Mouse (Mus musculus) embryonic facial prominence, embryonic 15.5 days (tissue): Measurements from ENCODE around the gene Rangrf. TPM values are rescaled to one million over a fixed set of nuclear protein-coding genes. Genes with fewer than 3 reads are reported as not detected.
A peak's percentile ranks its signal among the peaks of the same experiment; 100 is the strongest.
"Not testable (repeated sequence)": the region's sequence is repeated elsewhere in the genome, so short reads cannot be mapped to it uniquely, and the experiment has no call there.

Experiments
- ATAC-seq: fragments of 200-750 bp; cut with Nextera tagmentation; 2 replicates; pipeline ENCODE4 v1.8.0; 2017; ENCODE audit warnings: low read depth, moderate TSS enrichment; ENCODE audit not compliant: insufficient number of reproducible peaks, low FRiP score, low TSS enrichment
- H3K27ac ChIP-seq: fragments of 300-500 bp; sonication (generic); replicated peaks from 2 replicates; pipeline ENCODE4 v1.5.1; 2015; ENCODE audit warnings: mild to moderate bottlenecking, inconsistent platforms
- H3K27me3 ChIP-seq: fragments of 300-500 bp; sonication (generic); 2 replicates; pipeline ENCODE4 v1.6.1; 2015; ENCODE audit warnings: inconsistent platforms
- H3K36me3 ChIP-seq: fragments of 300-500 bp; sonication (generic); 2 replicates; pipeline ENCODE4 v1.6.1; 2015; ENCODE audit warnings: mild to moderate bottlenecking, inconsistent platforms
- H3K4me1 ChIP-seq: fragments of 300-500 bp; sonication (generic); 2 replicates; pipeline ENCODE4 v1.6.1; 2015; ENCODE audit warnings: inconsistent platforms
- H3K4me2 ChIP-seq: fragments of 300-500 bp; sonication (generic); replicated peaks from 2 replicates; pipeline ENCODE4 v1.6.1; 2015; ENCODE audit warnings: mild to moderate bottlenecking, inconsistent platforms
- H3K4me3 ChIP-seq: fragments of 300-500 bp; sonication (generic); replicated peaks from 2 replicates; pipeline ENCODE4 v1.5.1; 2015; ENCODE audit warnings: mild to moderate bottlenecking, inconsistent platforms
- H3K9ac ChIP-seq: fragments of 300-500 bp; sonication (generic); 2 replicates; pipeline ENCODE4 v1.6.1; 2015; ENCODE audit warnings: inconsistent platforms
- H3K9me3 ChIP-seq: fragments of 300-500 bp; sonication (generic); replicated peaks from 2 replicates; pipeline ENCODE4 v1.6.1; 2016; ENCODE audit warnings: inconsistent platforms
- WGBS: fragments of 180-500 bp; shearing (Covaris S2); methylation state at CpG from one replicate; pipeline ENCODE4 v1.1.7; 2015; 5-methylcytosine and 5-hydroxymethylcytosine counted together
- polyA plus RNA-seq: library from polyadenylated mRNA; unstranded; fragments of >200 nt; fragmentation: Nextera tagmentation; extraction: Ambion mirVana; gene quantifications from 2 replicates; pipeline ENCODE4 v1.2.1, GENCODE M21; 2015

Rangrf gene
- polyA plus RNA-seq, 1 experiment from 2014 or later, result 52.3 TPM

GRCm38 (mm10) chr11:69005193-69005592 lies 30.2 kb upstream of the Rangrf start:
- H3K4me3 ChIP-seq, result no peak overlapping the region
- H3K9me3 ChIP-seq, result no peaks in the 10 kb centered on the region
- H3K27me3 ChIP-seq, result no peaks in the 10 kb centered on the region
- H3K9ac ChIP-seq, result no peak overlapping the region
- H3K4me2 ChIP-seq, result no peak overlapping the region
- peaks cover 30% of the 10 kb centered on the region for H3K36me3 ChIP-seq
- WGBS, result 83% methylated on average over 7 of the region's 7 CpGs
- peaks cover 12% of the 10 kb centered on the region; the same call in 1 of the 2 replicates for H3K4me1 ChIP-seq
- ATAC-seq, result no peak
- no peak overlapping the region for H3K27ac ChIP-seq

- 61% methylated on average over 4 of the region's 4 CpGs for WGBS
- Histone ChIP-seq H3K36me3 (peaks cover 46% of the 10 kb centered on the region), H3K9ac (no peak overlapping the region), H3K27ac (no peak overlapping the region), H3K4me3 (no peak overlapping the region), H3K4me1 (peaks cover 12% of the 10 kb centered on the region; the same call in 1 of the 2 replicates), H3K9me3 (no peaks in the 10 kb centered on the region), H3K27me3 (no peaks in the 10 kb centered on the region), H3K4me2 (no peak overlapping the region)
- ATAC-seq, result no peak
These were observed 28.6 kb upstream of the Rangrf start for GRCm38 (mm10) chr11:69003592-69003991.

GRCm38 (mm10) chr11:69002782-69003181 lies 27.8 kb upstream of the Rangrf start:
- H3K27ac ChIP-seq, H3K4me2 ChIP-seq, H3K9me3 ChIP-seq, H3K9ac ChIP-seq, H3K27me3 ChIP-seq, H3K4me1 ChIP-seq, H3K4me3 ChIP-seq, ATAC-seq: not testable (repeated sequence)
- H3K36me3 ChIP-seq, result peaks cover 54% of the 10 kb centered on the region
- WGBS, result 94% methylated on average over 4 of the region's 4 CpGs

GRCm38 (mm10) chr11:68997080-68997479 lies 22.1 kb upstream of the Rangrf start:
- Histone ChIP-seq H3K9ac (no peak overlapping the region), H3K4me3 (no peak overlapping the region), H3K27ac (no peak overlapping the region), H3K4me1 (no peaks in the 10 kb centered on the region), H3K4me2 (no peak overlapping the region), H3K9me3 (no peaks in the 10 kb centered on the region), H3K27me3 (no peaks in the 10 kb centered on the region), H3K36me3 (peaks cover 94% of the 10 kb centered on the region)
- no peak for ATAC-seq
- WGBS, result 97% methylated on average over 4 of the region's 4 CpGs

GRCm38 (mm10) chr11:68994377-68994776 lies 19.4 kb upstream of the Rangrf start:
- Histone ChIP-seq H3K4me1 (no peaks in the 10 kb centered on the region), H3K4me3 (no peak overlapping the region), H3K4me2 (no peak overlapping the region), H3K36me3 (peaks cover 92% of the 10 kb centered on the region), H3K27ac (no peak overlapping the region), H3K27me3 (no peaks in the 10 kb centered on the region), H3K9ac (no peak overlapping the region), H3K9me3 (no peaks in the 10 kb centered on the region)
- WGBS, result 96% methylated on average over 3 of the region's 3 CpGs
- ATAC-seq, result no peak

GRCm38 (mm10) chr11:68993122-68993521 lies 18.1 kb upstream of the Rangrf start:
- Histone ChIP-seq H3K27me3 (no peaks in the 10 kb centered on the region), H3K36me3 (peaks cover 86% of the 10 kb centered on the region), H3K4me2 (no peak overlapping the region), H3K4me3 (no peak overlapping the region), H3K4me1 (no peaks in the 10 kb centered on the region), H3K9me3 (no peaks in the 10 kb centered on the region), H3K27ac (no peak overlapping the region), H3K9ac (no peak overlapping the region)
- 88% methylated on average over 7 of the region's 7 CpGs for WGBS
- ATAC-seq, result no peak

- peaks cover 61% of the 10 kb centered on the region for H3K36me3 ChIP-seq
- ATAC-seq, result no peak
- no peak overlapping the region for H3K27ac ChIP-seq
- no peaks in the 10 kb centered on the region for H3K9me3 ChIP-seq
- H3K4me1 ChIP-seq, result no peaks in the 10 kb centered on the region
- no peaks in the 10 kb centered on the region for H3K27me3 ChIP-seq
- WGBS, result 86% methylated on average over 17 of the region's 17 CpGs
- H3K9ac ChIP-seq, result no peak overlapping the region
- H3K4me2 ChIP-seq, result no peak overlapping the region
- no peak overlapping the region for H3K4me3 ChIP-seq
These were observed 13.4 kb upstream of the Rangrf start for GRCm38 (mm10) chr11:68988341-68988740.

GRCm38 (mm10) chr11:68987365-68987882 lies 12.4 kb upstream of the Rangrf start:
- Histone ChIP-seq H3K27ac (no peak overlapping the region), H3K36me3 (peaks cover 52% of the 10 kb centered on the region), H3K9me3 (no peaks in the 10 kb centered on the region), H3K4me3 (no peak overlapping the region), H3K9ac (no peak overlapping the region), H3K27me3 (no peaks in the 10 kb centered on the region), H3K4me2 (no peak overlapping the region), H3K4me1 (no peaks in the 10 kb centered on the region)
- 87% methylated on average over 11 of the region's 11 CpGs for WGBS
- no peak for ATAC-seq

GRCm38 (mm10) chr11:68982639-68983369 lies 7.8 kb upstream of the Rangrf start:
- peaks cover 14% of the 10 kb centered on the region for H3K36me3 ChIP-seq
- 27% methylated on average over 4 of the region's 4 CpGs for WGBS
- peak; percentile 43; the same call in 1 of the 2 replicates for ATAC-seq
- no peaks in the 10 kb centered on the region for H3K4me1 ChIP-seq
- H3K9me3 ChIP-seq, result no peaks in the 10 kb centered on the region
- H3K27ac ChIP-seq, result 0 out of 2 replicates have a peak overlapping the region, but pooled peaks have one; percentile 34
- H3K27me3 ChIP-seq, result no peaks in the 10 kb centered on the region
- no peak overlapping the region for H3K9ac ChIP-seq
- H3K4me2 ChIP-seq, result no peak overlapping the region
- no peak overlapping the region for H3K4me3 ChIP-seq

- no peaks in the 10 kb centered on the region for H3K9me3 ChIP-seq
- H3K27me3 ChIP-seq, result no peaks in the 10 kb centered on the region
- ATAC-seq, result no peak
- no peak overlapping the region for H3K4me2 ChIP-seq
- 69% methylated on average over 3 of the region's 3 CpGs for WGBS
- no peaks in the 10 kb centered on the region for H3K4me1 ChIP-seq
- 0 out of 2 replicates have a peak, but pooled peaks cover 3% of the 10 kb centered on the region for H3K36me3 ChIP-seq
- no peak overlapping the region for H3K9ac ChIP-seq
- H3K27ac ChIP-seq, result 0 out of 2 replicates have a peak overlapping the region, but pooled peaks have one; percentile 39
- no peak overlapping the region for H3K4me3 ChIP-seq
These were observed 5.9 kb upstream of the Rangrf start for GRCm38 (mm10) chr11:68980919-68981318.

- WGBS, result 48% methylated on average over 5 of the region's 5 CpGs
- Histone ChIP-seq H3K9ac (no peak overlapping the region), H3K4me2 (no peak overlapping the region), H3K27me3 (no peaks in the 10 kb centered on the region), H3K36me3 (no peaks in the 10 kb centered on the region), H3K4me1 (no peaks in the 10 kb centered on the region), H3K27ac (no peak overlapping the region), H3K4me3 (no peak overlapping the region), H3K9me3 (no peaks in the 10 kb centered on the region)
- no peak for ATAC-seq
These were observed 4.3 kb upstream of the Rangrf start for GRCm38 (mm10) chr11:68979320-68979733.

GRCm38 (mm10) chr11:68975601-68976000 lies 616 bp upstream of the Rangrf start:
- no peaks in the 10 kb centered on the region for H3K36me3 ChIP-seq

More at GRCm38 (mm10) chr11:68975601-68976000, 616 bp upstream of the Rangrf start:
- Histone ChIP-seq H3K4me1 (peaks cover 12% of the 10 kb centered on the region), H3K9ac (no peak overlapping the region), H3K4me2 (no peak overlapping the region), H3K27ac (no peak overlapping the region), H3K27me3 (no peaks in the 10 kb centered on the region), H3K4me3 (no peak overlapping the region), H3K9me3 (no peaks in the 10 kb centered on the region)
- WGBS, result 84% methylated on average over 1 of the region's 1 CpGs
- ATAC-seq, result no peak
